9 mouse cellular contexts compared by ENCODE assay signal in genomic region chr1:37512961-37513431, GRCm38 (mm10). TPM values are rescaled to one million over a fixed set of nuclear protein-coding genes. Genes with fewer than 3 reads are reported as not detected.
DNase-seq lines count a peak whose midpoint lies in the region; ATAC-seq and TF ChIP-seq lines count a peak whose summit lies in the region.
"Had no signal": no experiment of that assay in that cellular context is flagged by ENCODE, and none has a peak within 500 bp of the region (broad histone marks: within the 10 kb centered on the region; RNA-seq: fewer than 3 reads in every experiment).

No protein-coding gene starts in this region.

- TF ChIP-seq CTCF in stomach, postnatal 0 days (IDR thresholded peaks at IDR 0.05; ENCODE audit: low read depth) = no peak

- no peaks in the 10 kb centered on the region for H3K27me3 ChIP-seq in heart, embryonic 12.5 days (replicated peaks)
- H3K27me3 ChIP-seq in midbrain, embryonic 14.5 days (ENCODE audit: control insufficient read depth, insufficient read depth, low read length) = no peaks in the 10 kb centered on the region
- no peaks in the 10 kb centered on the region for H3K27me3 ChIP-seq in midbrain, embryonic 11.5 days (ENCODE audit: control insufficient read depth, insufficient read depth, low read length)
- H3K27me3 ChIP-seq in intestine, embryonic 16.5 days (replicated peaks; ENCODE audit: control insufficient read depth, insufficient read depth, low read length) = no peaks in the 10 kb centered on the region
- H3K27me3 ChIP-seq in stomach, postnatal 0 days (ENCODE audit: control insufficient read depth, insufficient read depth, low read length) = no peaks in the 10 kb centered on the region
- H3K27me3 ChIP-seq: midbrain, embryonic 12.5 days had no signal

- DNase-seq in heart, adult 18-20 months = no peak
- DNase-seq in midbrain, embryonic 14.5 days = peak; percentile 51
- no peak for DNase-seq in midbrain, embryonic 11.5 days (ENCODE audit: low spot score, missing footprints)
- no peak for DNase-seq in stomach, postnatal 0 days (ENCODE audit: low spot score)
- DNase-seq in frontal cortex, postnatal 25 days (ENCODE audit: low spot score in 2 of 2) = no peak
- no peak for DNase-seq in left cerebral cortex, adult 11 months (ENCODE audit: low spot score)

- no peak for ATAC-seq in heart, embryonic 12.5 days (ENCODE audit: insufficient number of reproducible peaks, low FRiP score)
- no peak for ATAC-seq in midbrain, embryonic 14.5 days (ENCODE audit: low FRiP score, low TSS enrichment)
- ATAC-seq in midbrain, embryonic 11.5 days (ENCODE audit: low FRiP score) = no peak
- ATAC-seq in intestine, embryonic 16.5 days = no peak
- ATAC-seq in stomach, postnatal 0 days (ENCODE audit: low FRiP score, low TSS enrichment) = peak; percentile 6; the same call in 1 of the 2 replicates

- H3K4me1 ChIP-seq in heart, embryonic 12.5 days (replicated peaks) = peaks cover 24% of the 10 kb centered on the region
- H3K4me1 ChIP-seq in midbrain, embryonic 14.5 days (ENCODE audit: control insufficient read depth, insufficient read depth, low read length) = peaks cover 24% of the 10 kb centered on the region
- H3K4me1 ChIP-seq in midbrain, embryonic 11.5 days (ENCODE audit: control insufficient read depth, insufficient read depth, low read length) = no peaks in the 10 kb centered on the region
- H3K4me1 ChIP-seq in intestine, embryonic 16.5 days (ENCODE audit: control insufficient read depth, insufficient read depth, low read length) = peaks cover 38% of the 10 kb centered on the region
- peaks cover 10% of the 10 kb centered on the region for H3K4me1 ChIP-seq in stomach, postnatal 0 days (replicated peaks; ENCODE audit: control insufficient read depth, insufficient read depth)

- no peak overlapping the region for H3K9ac ChIP-seq in heart, embryonic 12.5 days
- H3K9ac ChIP-seq in midbrain, embryonic 14.5 days (replicated peaks; ENCODE audit: low read length) = no peak overlapping the region
- no peak overlapping the region for H3K9ac ChIP-seq in midbrain, embryonic 11.5 days (ENCODE audit: low read length)
- peak overlapping the region; percentile 46; the same call in 1 of the 2 replicates for H3K9ac ChIP-seq in intestine, embryonic 16.5 days (ENCODE audit: low read depth, low read length)
- 0 out of 2 replicates have a peak overlapping the region, but pooled peaks have one; percentile 19 for H3K9ac ChIP-seq in stomach, postnatal 0 days (ENCODE audit: low read length)
- H3K9ac ChIP-seq: midbrain, embryonic 12.5 days had no signal

- H3K9me3 ChIP-seq in heart, embryonic 12.5 days (replicated peaks) = no peaks in the 10 kb centered on the region
- H3K9me3 ChIP-seq in midbrain, embryonic 14.5 days (ENCODE audit: control insufficient read depth, low read length) = no peaks in the 10 kb centered on the region
- H3K9me3 ChIP-seq in midbrain, embryonic 11.5 days (ENCODE audit: control insufficient read depth, low read length) = no peaks in the 10 kb centered on the region
- H3K9me3 ChIP-seq in intestine, embryonic 16.5 days (ENCODE audit: control insufficient read depth, low read length) = no peaks in the 10 kb centered on the region
- 0 out of 2 replicates have a peak, but pooled peaks cover 2% of the 10 kb centered on the region for H3K9me3 ChIP-seq in stomach, postnatal 0 days (ENCODE audit: control insufficient read depth, low read length)
- H3K9me3 ChIP-seq: midbrain, embryonic 12.5 days had no signal

- 87% methylated on average over 2 of the region's 2 CpGs for WGBS in heart, embryonic 12.5 days
- 63% methylated on average over 2 of the region's 2 CpGs for WGBS in midbrain, embryonic 14.5 days
- 87% methylated on average over 2 of the region's 2 CpGs for WGBS in midbrain, embryonic 11.5 days
- WGBS in intestine, embryonic 16.5 days = 65% methylated on average over 2 of the region's 2 CpGs
- 66% methylated on average over 2 of the region's 2 CpGs for WGBS in stomach, postnatal 0 days

- no peaks in the 10 kb centered on the region for H3K36me3 ChIP-seq in heart, embryonic 12.5 days
- no peaks in the 10 kb centered on the region for H3K36me3 ChIP-seq in midbrain, embryonic 14.5 days (ENCODE audit: control insufficient read depth, insufficient read depth, low read length)
- H3K36me3 ChIP-seq in midbrain, embryonic 11.5 days (ENCODE audit: control insufficient read depth, insufficient read depth, low read length) = no peaks in the 10 kb centered on the region
- H3K36me3 ChIP-seq in intestine, embryonic 16.5 days (ENCODE audit: control insufficient read depth, insufficient read depth, low read length) = no peaks in the 10 kb centered on the region
- no peaks in the 10 kb centered on the region for H3K36me3 ChIP-seq in stomach, postnatal 0 days (ENCODE audit: control insufficient read depth, insufficient read depth, low read length)
- H3K36me3 ChIP-seq: midbrain, embryonic 12.5 days had no signal

- H3K4me2 ChIP-seq in heart, embryonic 12.5 days = no peak overlapping the region
- no peak overlapping the region for H3K4me2 ChIP-seq in midbrain, embryonic 14.5 days (ENCODE audit: low read length)
- no peak overlapping the region for H3K4me2 ChIP-seq in midbrain, embryonic 11.5 days
- H3K4me2 ChIP-seq in intestine, embryonic 16.5 days (ENCODE audit: low read depth, low read length) = no peak overlapping the region
- no peak overlapping the region for H3K4me2 ChIP-seq in stomach, postnatal 0 days (replicated peaks; ENCODE audit: low read depth)
- H3K4me2 ChIP-seq: midbrain, embryonic 12.5 days had no signal

- no peak for TF ChIP-seq EP300 in stomach, postnatal 0 days (optimal IDR thresholded peaks at IDR 0.05)

- H3K4me3 ChIP-seq in heart, embryonic 12.5 days = no peak overlapping the region
- H3K4me3 ChIP-seq in midbrain, embryonic 14.5 days (replicated peaks; ENCODE audit: low read depth, low read length) = no peak overlapping the region
- no peak overlapping the region for H3K4me3 ChIP-seq in midbrain, embryonic 11.5 days (ENCODE audit: low read depth, low read length)
- no peak overlapping the region for H3K4me3 ChIP-seq in intestine, embryonic 16.5 days (ENCODE audit: low read length)
- no peak overlapping the region for H3K4me3 ChIP-seq in stomach, postnatal 0 days (ENCODE audit: low read depth, low read length)
- H3K4me3 ChIP-seq: midbrain, embryonic 12.5 days had no signal

- peak overlapping the region; percentile 71; the same call in 1 of the 2 replicates for H3K27ac ChIP-seq in heart, embryonic 12.5 days (ENCODE audit: poor library complexity, severe bottlenecking)
- peak overlapping the region; percentile 66 for H3K27ac ChIP-seq in midbrain, embryonic 14.5 days (replicated peaks; ENCODE audit: low read depth, low read length)
- no peak overlapping the region for H3K27ac ChIP-seq in midbrain, embryonic 11.5 days (ENCODE audit: low read depth, low read length)
- H3K27ac ChIP-seq in intestine, embryonic 16.5 days (ENCODE audit: low read length) = peak overlapping the region; percentile 68
- H3K27ac ChIP-seq in stomach, postnatal 0 days (replicated peaks) = peak overlapping the region; percentile 90
- H3K27ac ChIP-seq: midbrain, embryonic 12.5 days had no signal

RNA-seq across cellular contexts. Expression of gene Mgat4a, which starts 27.8 kb away (rescaled TPM):
- 3.6 and 3.9 TPM in 2 replicates for polyA plus RNA-seq in heart, embryonic 12.5 days (2016; fragmentation: Nextera tagmentation; extraction: Ambion mirVana)
- total RNA-seq in heart, adult 18-20 months (2021) = 10 to 100 TPM; 13.0 to 15.4 TPM
- 11.6 and 12.9 TPM in 2 replicates for polyA plus RNA-seq in midbrain, embryonic 14.5 days (2014; fragmentation: Nextera tagmentation; extraction: Ambion mirVana)
- polyA plus RNA-seq in midbrain, embryonic 11.5 days (2014; fragmentation: Nextera tagmentation; extraction: Ambion mirVana) = 2.9 and 5.7 TPM in 2 replicates
- polyA plus RNA-seq in intestine, embryonic 16.5 days (2015; fragmentation: Nextera tagmentation; extraction: Ambion mirVana) = 48.7 and 50.1 TPM in 2 replicates
- 13.7 and 13.8 TPM in 2 replicates for polyA plus RNA-seq in stomach, postnatal 0 days (2015; fragmentation: Nextera tagmentation; extraction: Ambion mirVana)

Comparison
In these comparisons a context has a peak if more than half of its experiments do, and no peak if none do; other contexts are left out.
1. H3K9ac ChIP-seq: peak in intestine, embryonic 16.5 days (single experiment) and stomach, postnatal 0 days (single experiment); none in heart, embryonic 12.5 days (single experiment), midbrain, embryonic 14.5 days (single experiment) and midbrain, embryonic 11.5 days (single experiment).